Mouse (Mus musculus) embryonic facial prominence, embryonic 11.5 days (tissue): Measurements from ENCODE around the gene Adora2b. TPM values are rescaled to one million over a fixed set of nuclear protein-coding genes. Genes with fewer than 3 reads are reported as not detected.

Experiments used
- ATAC-seq: fragments of 200-750 bp; cut with Nextera tagmentation; replicated peaks from 2 replicates; pipeline ENCODE4 v1.8.0; 2017; ENCODE audit warnings: low read depth; ENCODE audit not compliant: insufficient number of reproducible peaks, low FRiP score, low TSS enrichment
- DNase-seq: peaks from one replicate; pipeline ENCODE4 v3.0.0-alpha.2; 2015; ENCODE audit warnings: low spot score
- H3K27ac ChIP-seq: fragments of 300-500 bp; sonication (generic); replicated peaks from 2 replicates; pipeline ENCODE4 v1.5.1; 2014; ENCODE audit warnings: mild to moderate bottlenecking, low read depth, low read length, control low read depth
- H3K27me3 ChIP-seq: fragments of 300-500 bp; sonication (generic); 2 replicates; pipeline ENCODE4 v1.6.1; 2014; ENCODE audit warnings: mild to moderate bottlenecking, low read length, moderate library complexity, mixed read lengths; ENCODE audit not compliant: control insufficient read depth, insufficient read depth
- H3K36me3 ChIP-seq: fragments of 300-500 bp; sonication (generic); replicated peaks from 2 replicates; pipeline ENCODE4 v1.6.1; 2014; ENCODE audit warnings: low read depth, mild to moderate bottlenecking, low read length, moderate library complexity, mixed read lengths; ENCODE audit not compliant: control insufficient read depth, insufficient read depth
- H3K4me1 ChIP-seq: fragments of 300-500 bp; sonication (generic); 2 replicates; pipeline ENCODE4 v1.6.1; 2014; ENCODE audit warnings: low read length, mixed read lengths; ENCODE audit not compliant: control insufficient read depth, insufficient read depth
- H3K4me2 ChIP-seq: fragments of 300-500 bp; sonication (generic); 2 replicates; pipeline ENCODE4 v1.6.1; 2014; ENCODE audit warnings: low read depth, mild to moderate bottlenecking, control low read depth, low read length, moderate library complexity
- H3K4me3 ChIP-seq: fragments of 300-500 bp; sonication (generic); 2 replicates; pipeline ENCODE4 v1.5.1; 2014; ENCODE audit warnings: low read depth, low read length, control low read depth
- H3K9ac ChIP-seq: fragments of 300-500 bp; sonication (generic); replicated peaks from 2 replicates; pipeline ENCODE4 v1.6.1; 2014; ENCODE audit warnings: mild to moderate bottlenecking, control low read depth, low read length
- H3K9me3 ChIP-seq: fragments of 300-500 bp; sonication (generic); replicated peaks from 2 replicates; pipeline ENCODE4 v1.6.1; 2016; ENCODE audit warnings: mild to moderate bottlenecking, low read length, inconsistent platforms, mixed read lengths; ENCODE audit not compliant: control insufficient read depth
- WGBS: fragments of 180-500 bp; shearing (Covaris S2); extraction: QIAGEN DNeasy Blood & Tissue Kit; methylation state at CpG from one replicate; pipeline ENCODE4 v1.1.7; 2014; 5-methylcytosine and 5-hydroxymethylcytosine counted together
- polyA plus RNA-seq: library from polyadenylated mRNA; unstranded; fragments of >200 nt; fragmentation: Nextera tagmentation; extraction: Ambion mirVana; gene quantifications from 2 replicates; pipeline ENCODE4 v1.2.1, GENCODE M21; 2014

The Adora2b gene
- polyA plus RNA-seq, 1 experiment from 2014 or later: 8.1 TPM

GRCm38 (mm10) chr11:62285020-62285419 lies 36.2 kb downstream of the Adora2b start:
- Histone ChIP-seq H3K27me3 (no peaks in the 10 kb centered on the region), H3K9me3 (no peaks in the 10 kb centered on the region), H3K4me1 (no peaks in the 10 kb centered on the region), H3K36me3 (no peaks in the 10 kb centered on the region; the same call in 1 of the 2 replicates), H3K9ac (no peak overlapping the region), H3K27ac (no peak overlapping the region), H3K4me3 (no peak overlapping the region), H3K4me2 (no peak overlapping the region)
- 86% methylated on average over 8 of the region's 8 CpGs for WGBS
- ATAC-seq: no peak
- DNase-seq: no peak

GRCm38 (mm10) chr11:62287700-62288099 lies 38.9 kb downstream of the Adora2b start:
- Histone ChIP-seq H3K36me3 (no peaks in the 10 kb centered on the region; the same call in 1 of the 2 replicates), H3K4me2 (no peak overlapping the region), H3K4me1 (no peaks in the 10 kb centered on the region), H3K27ac (no peak overlapping the region), H3K9ac (no peak overlapping the region), H3K4me3 (no peak overlapping the region), H3K9me3 (no peaks in the 10 kb centered on the region), H3K27me3 (no peaks in the 10 kb centered on the region)
- ATAC-seq (no peak), DNase-seq (no peak)
- WGBS: 96% methylated on average over 1 of the region's 1 CpGs

GRCm38 (mm10) chr11:62294121-62294520 lies 45.3 kb downstream of the Adora2b start:
- Histone ChIP-seq H3K4me3 (no peak overlapping the region), H3K4me1 (no peaks in the 10 kb centered on the region), H3K27ac (no peak overlapping the region), H3K9me3 (no peaks in the 10 kb centered on the region), H3K36me3 (no peaks in the 10 kb centered on the region), H3K9ac (no peak overlapping the region), H3K4me2 (no peak overlapping the region), H3K27me3 (no peaks in the 10 kb centered on the region)
- no peak for DNase-seq
- WGBS: 91% methylated on average over 2 of the region's 2 CpGs
- no peak for ATAC-seq

GRCm38 (mm10) chr11:62298883-62299282 lies 50.1 kb downstream of the Adora2b start:
- Histone ChIP-seq H3K27me3 (no peaks in the 10 kb centered on the region), H3K4me1 (no peaks in the 10 kb centered on the region), H3K4me2 (no peak overlapping the region), H3K4me3 (no peak overlapping the region), H3K27ac (no peak overlapping the region), H3K9ac (no peak overlapping the region), H3K9me3 (no peaks in the 10 kb centered on the region), H3K36me3 (no peaks in the 10 kb centered on the region)
- no peak for ATAC-seq
- no peak for DNase-seq
- WGBS: 89% methylated on average over 6 of the region's 6 CpGs

GRCm38 (mm10) chr11:62305866-62306265 lies 57.1 kb downstream of the Adora2b start:
- no peaks in the 10 kb centered on the region for H3K27me3 ChIP-seq
- 88% methylated on average over 2 of the region's 2 CpGs for WGBS
- H3K9ac ChIP-seq: no peak overlapping the region
- H3K4me3 ChIP-seq: no peak overlapping the region
- H3K9me3 ChIP-seq: no peaks in the 10 kb centered on the region
- DNase-seq: no peak
- peaks cover 3% of the 10 kb centered on the region; the same call in 1 of the 2 replicates for H3K36me3 ChIP-seq
- no peak for ATAC-seq
- H3K4me1 ChIP-seq: no peaks in the 10 kb centered on the region
- no peak overlapping the region for H3K4me2 ChIP-seq
- no peak overlapping the region for H3K27ac ChIP-seq

GRCm38 (mm10) chr11:62309296-62309695 lies 60.5 kb downstream of the Adora2b start:
- Histone ChIP-seq H3K36me3 (peaks cover 9% of the 10 kb centered on the region), H3K27ac (no peak overlapping the region), H3K4me1 (no peaks in the 10 kb centered on the region), H3K4me3 (no peak overlapping the region), H3K9me3 (no peaks in the 10 kb centered on the region), H3K4me2 (no peak overlapping the region), H3K27me3 (no peaks in the 10 kb centered on the region), H3K9ac (no peak overlapping the region)
- DNase-seq: no peak
- no peak for ATAC-seq
- WGBS: 90% methylated on average over 2 of the region's 2 CpGs

- Histone ChIP-seq H3K36me3 (peaks cover 12% of the 10 kb centered on the region), H3K4me2 (no peak overlapping the region), H3K9me3 (no peaks in the 10 kb centered on the region), H3K4me1 (no peaks in the 10 kb centered on the region), H3K27ac (no peak overlapping the region), H3K27me3 (no peaks in the 10 kb centered on the region), H3K9ac (no peak overlapping the region), H3K4me3 (no peak overlapping the region)
- WGBS: 89% methylated on average over 5 of the region's 5 CpGs
- no peak for ATAC-seq
- DNase-seq: no peak
Measured at GRCm38 (mm10) chr11:62314984-62315383, 66.2 kb downstream of the Adora2b start.
